Mouse (Mus musculus): Measurements from ENCODE around the gene Mtpn. TPM values are rescaled to one million over a fixed set of nuclear protein-coding genes. Genes with fewer than 3 reads are reported as not detected.

The Mtpn gene
- polyA plus RNA-seq (2012; rRNA removed): 131 and 133 TPM in 2 replicates

DNA sequence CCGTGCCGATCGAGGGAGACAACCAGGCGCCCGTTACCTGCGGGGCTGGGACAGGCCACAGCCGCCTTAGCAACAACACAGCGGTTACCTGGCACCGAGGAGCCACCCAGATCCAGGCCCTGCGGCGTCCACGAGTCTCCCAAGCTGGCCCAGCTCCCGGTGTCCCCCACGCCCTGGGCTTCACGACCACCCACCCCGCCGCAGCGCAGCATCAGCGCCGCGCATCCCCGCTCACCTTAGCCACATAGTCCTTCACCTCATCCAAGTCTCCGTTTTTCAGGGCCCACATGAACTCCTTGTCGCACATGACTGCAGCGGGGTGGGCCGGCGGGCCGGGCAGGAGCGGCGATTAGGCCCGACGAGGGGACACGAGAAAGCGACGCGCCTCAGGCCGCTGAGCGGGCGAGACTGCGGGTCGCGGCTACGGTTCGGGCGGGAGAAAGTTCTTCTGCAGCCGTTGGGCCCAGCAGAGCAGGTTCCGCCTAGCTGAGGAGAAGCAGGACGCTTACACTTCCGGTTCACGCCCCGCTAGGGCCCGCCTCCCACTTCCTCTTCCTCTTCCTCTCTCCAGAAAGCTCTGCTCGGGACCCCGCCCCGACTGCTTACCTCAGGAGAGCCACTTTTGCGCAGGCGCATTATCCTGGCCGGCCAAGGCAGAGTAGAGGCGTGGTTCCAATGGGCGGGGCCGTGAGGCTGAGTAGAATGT lies at the start of gene Mtpn:
TSS of gene Mtpn (minus strand) at position 585 of the 706 bp plus-strand sequence.
- DNase-seq (ENCODE audit: extremely low spot score in 1 of 2, low spot score in 1 of 2): peak; percentile 97 to 99

DNA sequence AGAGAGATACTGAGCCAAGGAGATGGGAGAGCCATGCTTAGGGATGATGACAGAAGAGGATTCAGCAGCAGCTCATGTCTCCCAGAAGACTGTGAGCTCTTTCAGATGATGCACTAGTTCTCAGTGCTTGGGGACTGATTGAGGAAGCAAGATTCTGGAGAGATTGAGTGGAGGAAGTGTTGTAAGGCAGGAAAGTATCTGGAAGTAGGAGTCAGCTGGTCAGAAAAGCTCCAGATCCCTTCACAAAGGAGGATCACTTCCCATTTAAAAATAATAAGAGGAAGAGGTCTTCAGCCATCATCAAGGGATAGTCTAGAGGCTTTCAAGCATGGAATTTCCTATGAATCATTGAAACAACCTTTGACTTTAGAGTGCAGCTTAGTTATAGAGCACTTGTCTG lies 29.0 kb upstream of the Mtpn start:
- DNase-seq (ENCODE audit: extremely low spot score in 1 of 2, low spot score in 1 of 2): no peak

DNA sequence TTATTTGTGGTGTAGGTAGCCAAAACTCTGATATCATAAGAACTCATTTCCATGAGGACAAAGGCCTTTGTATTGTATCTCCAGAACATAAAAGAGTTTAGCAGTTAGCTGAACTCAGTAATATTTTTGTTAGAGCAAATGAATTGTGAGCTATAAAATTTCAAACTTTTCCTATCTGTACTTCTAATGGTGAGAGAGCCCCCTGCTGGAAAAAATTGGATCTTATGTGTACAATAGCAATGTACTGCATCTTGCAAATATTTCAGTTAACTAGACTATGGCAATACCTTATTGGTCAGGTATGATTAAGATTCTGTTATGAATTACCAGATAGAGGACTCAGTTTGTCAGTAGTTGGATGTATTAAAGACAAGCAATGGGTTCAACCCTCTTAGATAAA lies 28.1 kb upstream of the Mtpn start:
- DNase-seq (ENCODE audit: extremely low spot score in 1 of 2, low spot score in 1 of 2): peak; percentile 25 to 93

DNA sequence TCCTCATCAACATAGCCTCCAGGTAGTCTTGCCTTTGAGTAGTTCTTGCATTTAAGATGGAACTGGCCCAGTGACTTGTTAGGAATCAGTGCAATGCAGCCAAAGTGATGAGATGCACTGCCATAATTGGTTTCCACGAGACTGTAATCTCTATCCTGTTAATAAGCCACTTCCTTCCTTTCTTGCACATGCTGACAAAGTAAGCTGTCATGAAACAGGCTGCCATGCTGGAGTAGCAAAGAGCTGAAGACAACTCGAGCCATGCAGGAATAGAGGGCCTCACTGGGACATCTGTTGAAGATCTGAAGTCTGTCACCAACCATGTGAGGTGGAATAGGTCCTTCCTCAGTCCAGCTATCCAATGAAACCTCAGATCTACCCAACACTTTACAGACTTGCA lies 20.3 kb upstream of the Mtpn start:
- no peak for DNase-seq (ENCODE audit: extremely low spot score in 1 of 2, low spot score in 1 of 2)

DNA sequence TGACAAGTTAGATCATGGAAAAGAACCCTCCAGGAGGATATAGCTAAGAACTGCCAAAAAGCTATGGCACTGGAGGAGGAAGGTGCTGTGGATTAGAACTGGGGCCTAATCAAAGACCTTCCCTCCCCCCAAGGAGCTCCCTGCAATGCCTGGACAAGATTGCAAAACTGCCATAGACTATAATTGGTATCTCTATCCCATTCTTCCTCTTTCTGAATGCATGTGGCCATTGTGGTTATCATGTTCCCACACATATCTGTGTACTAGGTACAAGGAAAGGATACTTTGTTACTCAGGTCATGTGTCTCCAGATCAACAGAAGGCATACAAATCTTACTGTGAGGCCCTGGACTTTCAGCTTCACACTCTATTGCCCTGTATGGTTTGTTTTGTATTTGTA lies 4.7 kb upstream of the Mtpn start:
- DNase-seq (ENCODE audit: extremely low spot score in 1 of 2, low spot score in 1 of 2): no peak

DNA sequence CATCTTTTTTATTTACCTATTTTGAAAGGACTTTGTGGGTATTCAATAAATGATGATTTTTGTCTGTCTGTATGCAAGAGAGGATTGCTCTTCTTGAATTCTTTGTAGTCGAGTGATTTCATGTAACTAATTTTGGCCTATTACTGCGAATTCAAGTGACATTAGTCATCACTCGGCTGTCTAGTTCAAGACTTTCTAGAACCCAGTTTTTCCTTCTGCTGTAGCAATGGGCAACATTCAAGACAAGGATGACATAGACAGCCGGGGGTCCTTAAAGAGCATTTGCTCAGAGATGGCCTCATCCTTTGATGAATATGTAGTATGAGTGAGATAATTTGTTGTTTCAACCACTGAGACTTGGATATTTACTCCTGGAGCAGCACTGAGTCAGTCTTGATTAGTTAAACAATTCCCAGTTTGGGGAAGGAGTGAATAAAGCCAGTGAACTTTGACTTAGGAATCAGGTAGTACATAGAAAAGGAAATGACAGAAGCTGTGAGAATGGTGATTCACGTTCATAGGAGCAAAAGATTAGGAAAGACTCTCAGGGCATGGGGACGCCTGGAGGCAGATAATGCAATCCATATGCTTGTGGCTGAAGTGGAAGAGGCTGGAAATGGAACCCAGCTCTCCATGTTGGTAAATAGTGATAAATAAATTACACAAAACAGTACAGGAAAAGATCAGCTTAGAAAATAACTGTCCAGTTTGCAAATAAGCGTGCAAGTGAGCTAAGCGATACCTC lies 3.1 kb upstream of the Mtpn start:
- DNase-seq (ENCODE audit: extremely low spot score in 1 of 2, low spot score in 1 of 2): no peak

DNA sequence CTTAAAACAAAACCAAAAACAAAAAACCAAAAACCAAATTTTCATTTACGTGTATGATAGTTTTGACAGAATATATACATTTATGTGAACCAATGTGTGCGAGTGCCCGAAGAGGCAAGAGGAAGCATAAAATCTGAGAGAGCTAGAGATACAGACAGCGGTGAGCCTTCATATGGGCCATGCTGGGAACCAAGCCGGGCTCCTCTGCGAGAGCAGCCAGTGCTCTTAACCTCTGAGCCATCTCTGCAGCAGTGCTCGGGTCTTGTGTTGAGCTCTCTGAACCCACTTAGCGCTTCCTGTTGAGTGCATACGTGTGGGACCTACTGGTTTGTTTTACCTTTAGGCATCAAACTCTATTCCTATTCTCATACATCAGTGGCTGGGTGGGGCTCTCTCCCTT lies 689 bp upstream of the Mtpn start:
- DNase-seq (ENCODE audit: extremely low spot score in 1 of 2, low spot score in 1 of 2): no peak

DNA sequence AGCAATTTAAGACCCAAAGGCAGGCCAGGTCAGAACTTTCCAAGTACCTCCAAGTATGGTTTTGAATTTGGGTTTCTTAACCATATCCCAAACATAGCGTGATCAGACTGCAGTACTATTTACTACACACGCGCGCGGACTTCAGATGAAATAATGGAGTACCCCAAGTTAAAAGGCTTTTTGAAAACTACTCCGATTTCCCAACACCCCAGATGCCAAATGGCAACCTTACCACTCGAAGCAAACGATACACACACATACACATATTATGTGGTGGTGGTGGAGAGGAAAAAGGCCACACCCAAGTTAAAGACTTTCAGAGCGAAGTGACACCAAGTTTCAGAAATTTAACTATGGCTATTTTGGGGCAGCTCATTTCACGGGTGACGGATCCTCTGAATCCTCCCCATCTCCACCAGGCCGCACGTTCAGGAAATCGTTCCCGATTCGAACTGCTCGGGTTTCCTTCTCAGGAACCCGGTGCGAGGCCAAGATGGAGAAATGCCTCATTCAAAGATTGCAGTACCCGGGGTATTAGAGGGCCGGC lies 858 bp downstream of the Mtpn start:
- DNase-seq (ENCODE audit: extremely low spot score in 1 of 2, low spot score in 1 of 2): no peak

DNA sequence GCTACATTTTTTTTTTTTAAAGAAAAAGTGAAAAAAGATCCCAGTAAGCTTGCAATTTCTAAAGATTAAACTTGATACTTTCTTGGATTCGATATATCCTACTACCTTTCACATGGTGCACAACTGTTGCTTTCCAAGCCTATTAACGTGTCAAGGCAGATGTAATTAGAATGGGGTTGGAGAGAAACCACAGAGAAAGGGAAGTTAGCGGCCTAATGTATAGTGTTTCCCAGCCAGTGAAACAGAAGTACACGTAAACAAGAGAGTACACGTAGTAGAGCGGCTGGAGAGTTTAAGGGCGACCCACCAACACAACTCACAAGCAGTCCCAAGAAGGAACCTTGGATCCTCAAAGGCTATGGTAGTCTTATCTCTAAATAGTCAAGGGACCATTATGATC lies 3.7 kb downstream of the Mtpn start:
- no peak for DNase-seq (ENCODE audit: extremely low spot score in 1 of 2, low spot score in 1 of 2)

DNA sequence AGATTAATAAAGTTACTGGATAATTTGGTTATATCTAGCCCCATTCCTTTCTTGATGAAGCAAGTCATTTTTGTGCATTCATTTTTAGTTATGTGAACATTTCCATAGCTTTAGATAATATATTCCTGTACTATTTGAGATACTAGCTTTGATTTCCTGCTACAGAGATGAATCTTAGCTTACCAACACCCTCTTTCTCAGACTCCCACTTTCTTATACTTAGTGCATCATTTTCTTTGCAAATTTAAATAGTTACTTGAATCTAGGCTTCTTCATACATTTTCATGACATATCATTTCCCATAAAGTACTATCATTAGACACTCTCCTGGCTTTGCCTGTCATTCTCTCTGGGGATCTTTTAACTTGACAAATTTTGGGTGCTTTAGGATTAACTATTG lies 26.3 kb downstream of the Mtpn start:
- no peak for DNase-seq (ENCODE audit: extremely low spot score in 1 of 2, low spot score in 1 of 2)

DNA sequence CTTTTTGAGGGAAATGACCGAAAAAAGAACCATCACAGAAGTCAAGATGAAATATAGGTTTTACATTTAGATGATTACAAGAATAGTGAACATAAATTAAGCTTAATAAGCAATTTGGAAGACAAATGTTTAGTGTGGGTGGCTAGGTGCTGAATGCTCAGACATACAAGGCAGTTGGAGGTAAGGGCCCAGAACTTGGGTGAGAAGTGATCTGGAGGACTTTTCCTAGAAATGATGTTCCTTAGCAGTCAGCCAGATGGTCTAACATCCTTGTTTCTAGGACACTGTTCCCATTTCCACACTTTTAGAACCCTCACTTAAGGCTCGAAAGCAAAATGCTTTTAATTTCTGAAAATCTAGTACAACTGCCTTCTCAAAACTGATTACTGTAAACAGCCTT lies 34.9 kb downstream of the Mtpn start:
- peak in 1 of 2 experiments; percentile 55 for DNase-seq (ENCODE audit: extremely low spot score in 1 of 2, low spot score in 1 of 2)

DNA sequence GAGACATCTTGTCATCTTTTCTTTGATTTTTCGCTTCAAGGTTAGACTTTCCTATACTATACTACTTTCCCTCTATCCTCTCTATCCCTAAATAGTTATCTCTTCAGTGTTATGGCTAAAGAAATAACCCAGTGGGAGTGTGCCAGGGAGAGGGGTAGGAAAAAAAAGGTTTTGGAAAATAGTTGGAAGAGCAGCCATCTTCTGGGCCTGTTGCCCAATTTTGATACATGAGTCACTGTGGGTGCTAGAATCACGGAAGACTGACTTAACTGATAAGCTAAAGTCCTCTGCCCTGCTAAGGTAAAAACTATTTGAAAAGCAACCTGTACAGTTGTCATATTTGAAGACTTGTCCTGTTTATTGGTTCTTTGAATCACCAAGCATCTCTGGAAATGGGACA lies 36.8 kb downstream of the Mtpn start:
- peak; percentile 38 to 67 for DNase-seq (ENCODE audit: extremely low spot score in 1 of 2, low spot score in 1 of 2)

DNA sequence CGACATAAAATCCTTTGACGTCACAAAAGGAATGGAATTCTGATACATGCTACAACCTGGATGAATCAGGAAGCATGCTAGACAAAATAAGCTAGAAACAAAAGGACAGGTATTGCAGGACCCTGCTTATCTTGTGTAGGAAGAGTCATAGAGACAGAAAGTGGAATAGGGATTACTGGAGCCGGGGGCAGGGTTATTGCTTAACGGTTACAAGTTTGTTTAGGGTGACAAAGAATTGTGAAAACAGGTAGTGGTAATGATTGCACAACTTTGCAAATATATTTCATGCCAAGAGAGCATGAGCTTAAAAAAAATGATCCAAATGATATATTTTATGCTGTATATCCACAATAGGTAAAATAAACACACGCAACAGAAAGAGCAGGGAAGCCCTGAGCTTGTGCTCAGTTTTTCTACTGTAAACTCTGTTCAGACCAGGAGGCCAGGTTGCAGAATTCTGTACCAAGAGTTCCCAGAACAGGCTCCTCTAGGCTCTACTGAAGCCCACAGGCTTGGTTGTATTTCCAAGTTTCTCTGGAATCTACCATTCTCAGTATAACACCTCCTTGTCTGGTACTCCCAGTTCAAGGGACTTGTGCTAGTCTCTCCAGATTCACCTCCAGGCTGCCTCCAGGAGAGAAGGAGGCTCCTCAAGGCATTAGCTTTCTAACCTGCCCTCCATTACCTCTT lies 39.6 kb downstream of the Mtpn start:
- no peak for DNase-seq (ENCODE audit: extremely low spot score in 1 of 2, low spot score in 1 of 2)

DNA sequence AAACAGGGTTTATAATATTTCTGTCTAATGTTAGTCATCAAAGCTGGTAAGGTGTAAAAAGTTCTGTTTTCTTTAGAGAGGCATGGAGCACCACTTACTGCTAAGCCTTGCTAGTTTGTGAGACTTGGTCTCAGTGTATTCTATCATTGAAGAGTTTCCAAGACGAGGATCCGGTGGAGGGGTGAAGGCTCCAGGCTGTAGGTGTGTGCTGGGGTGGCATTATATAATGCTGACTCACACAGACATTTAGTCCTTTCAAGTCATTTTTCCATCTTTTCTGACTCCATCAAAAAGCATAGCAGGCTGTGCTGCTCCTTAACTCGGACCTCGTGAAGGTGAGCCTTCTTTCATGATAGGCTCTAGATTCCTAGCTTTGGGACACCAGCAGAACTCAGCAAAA lies 42.3 kb downstream of the Mtpn start:
- DNase-seq (ENCODE audit: extremely low spot score in 1 of 2, low spot score in 1 of 2): peak in 1 of 2 experiments; percentile 43

DNA sequence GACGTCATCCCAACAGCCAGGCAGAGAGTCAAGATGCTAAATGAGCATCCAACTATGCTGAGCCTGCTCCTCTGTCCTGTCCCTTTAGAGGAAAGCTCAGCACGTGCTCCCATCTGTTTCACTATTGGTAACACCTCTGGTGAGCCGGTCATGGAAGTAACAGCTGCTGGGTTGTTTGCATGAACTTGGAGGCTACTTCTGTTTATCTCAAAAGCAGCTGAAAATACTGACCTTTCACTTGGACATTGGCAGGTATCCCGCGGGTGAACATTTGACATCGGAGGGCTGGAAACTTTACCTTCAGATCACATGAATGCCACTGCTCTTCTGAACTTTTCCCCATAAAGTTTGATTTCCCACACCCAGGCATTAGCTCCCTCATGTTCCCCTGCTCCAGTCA lies 45.8 kb downstream of the Mtpn start:
- no peak for DNase-seq (ENCODE audit: extremely low spot score in 1 of 2, low spot score in 1 of 2)

DNA sequence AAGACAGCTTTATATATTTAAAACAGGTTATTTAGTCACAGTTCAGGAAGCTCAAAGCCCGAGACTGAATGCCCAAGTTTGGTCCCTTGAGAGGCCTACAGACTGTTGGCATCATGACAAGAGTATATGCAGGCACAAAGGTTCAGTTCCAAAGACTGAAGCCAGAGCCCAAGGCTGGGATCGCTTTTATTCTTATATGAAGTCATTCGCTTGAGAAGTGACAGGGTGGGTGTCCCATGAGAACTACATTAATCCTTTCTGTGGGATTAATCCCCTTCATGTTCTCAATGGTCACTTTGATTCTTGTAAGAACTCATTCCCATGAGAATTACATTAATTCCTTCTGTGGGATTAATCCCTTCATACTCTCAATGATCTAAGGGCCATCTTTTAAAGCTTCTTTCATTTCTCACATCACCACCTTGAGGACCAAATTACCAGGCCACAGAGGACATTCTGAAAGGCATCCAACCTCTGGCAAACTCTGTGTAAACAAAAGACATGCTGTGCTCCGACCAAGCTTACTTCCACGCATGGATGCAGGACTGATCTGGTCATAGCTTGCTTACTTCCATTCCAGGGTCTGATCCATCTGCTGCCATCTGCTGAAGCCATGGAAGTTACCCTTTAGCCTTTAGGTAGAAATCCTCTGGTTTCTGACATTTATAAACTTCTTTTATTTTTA lies 59.9 kb downstream of the Mtpn start:
- DNase-seq (ENCODE audit: extremely low spot score in 1 of 2, low spot score in 1 of 2): no peak

DNA sequence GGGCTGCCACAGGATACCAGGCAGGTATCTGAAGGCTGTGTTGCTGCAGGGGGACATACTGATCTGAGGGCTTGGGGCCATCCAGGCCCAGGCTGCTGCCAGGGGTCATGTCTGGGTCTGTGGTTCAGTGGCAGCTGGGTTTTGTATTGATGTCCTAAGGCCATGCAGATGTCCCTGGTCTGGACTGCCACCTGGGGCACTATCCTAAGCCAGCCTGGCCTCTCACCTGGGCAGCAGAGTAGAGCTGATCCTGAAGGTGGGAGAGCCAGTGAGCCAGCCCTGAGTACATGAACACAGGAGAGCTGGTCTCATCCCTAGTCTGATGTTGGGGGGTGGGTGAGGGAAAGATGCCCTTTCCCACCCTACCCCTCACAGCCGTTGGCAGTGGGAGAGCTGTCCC lies 62.9 kb downstream of the Mtpn start:
- no peak for DNase-seq (ENCODE audit: extremely low spot score in 1 of 2, low spot score in 1 of 2)

DNA sequence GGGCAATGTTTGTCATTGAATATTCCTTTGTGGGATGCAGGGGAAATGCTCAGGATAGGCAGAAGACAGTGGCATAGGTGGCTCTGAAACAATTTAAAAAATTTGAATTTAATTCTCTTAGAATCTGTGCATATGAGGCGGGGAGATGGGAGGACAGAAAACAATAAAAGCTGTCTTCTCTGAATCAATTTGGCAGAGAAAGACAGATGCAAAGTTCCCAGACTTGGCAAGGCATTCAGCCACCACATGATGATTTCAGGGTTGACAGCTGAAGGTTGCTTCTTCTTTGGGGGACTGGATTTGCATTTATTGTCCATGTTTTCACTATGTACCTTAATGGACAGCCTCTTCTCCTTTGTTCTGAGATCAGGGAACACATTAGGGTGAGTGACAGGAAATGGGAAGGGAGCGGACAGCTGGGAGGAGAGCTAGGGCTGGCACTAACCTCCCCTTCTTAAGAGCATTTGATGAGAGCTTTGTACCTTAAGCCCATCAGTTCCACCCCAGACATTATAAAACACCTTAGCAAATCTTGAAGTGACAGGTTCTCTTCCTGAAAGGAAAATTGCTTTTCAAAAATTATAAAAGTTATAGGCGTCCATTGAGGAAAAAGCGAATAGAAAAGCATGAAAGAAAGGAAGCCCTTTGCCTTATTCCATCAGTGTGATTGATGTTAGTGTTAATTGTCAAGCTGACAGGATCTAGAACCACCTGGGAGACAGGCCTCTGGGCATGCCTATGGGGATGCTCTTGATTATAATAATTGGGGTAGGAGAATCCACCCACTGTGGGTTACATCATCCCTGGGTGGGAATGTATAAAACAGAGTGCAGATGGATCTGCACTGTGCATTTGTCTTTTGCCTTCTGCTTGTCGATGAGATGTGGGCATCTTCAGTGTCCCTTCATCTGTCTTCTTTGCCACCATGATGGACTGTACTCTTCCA lies 76.0 kb downstream of the Mtpn start:
- no peak for DNase-seq (ENCODE audit: extremely low spot score in 1 of 2, low spot score in 1 of 2)

DNA sequence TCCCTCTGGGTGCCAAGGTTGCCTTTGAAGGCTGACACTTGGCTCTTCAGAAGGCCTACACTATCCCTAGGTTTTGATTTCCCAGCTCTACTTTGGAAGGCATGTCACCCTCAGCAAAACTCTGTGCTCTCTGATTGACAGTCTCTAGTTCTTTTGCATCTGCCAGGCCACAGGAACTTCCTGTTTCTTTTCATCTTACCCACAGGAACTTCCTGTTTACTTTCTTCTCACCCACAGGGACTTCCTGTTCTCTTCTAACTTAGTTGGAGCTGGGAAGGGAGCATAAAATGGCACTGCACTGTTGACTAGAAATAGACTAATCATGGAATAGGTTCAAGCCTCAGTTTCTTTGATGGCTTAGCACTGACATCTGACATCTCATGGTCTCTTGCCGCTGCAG lies 77.2 kb downstream of the Mtpn start:
- DNase-seq (ENCODE audit: extremely low spot score in 1 of 2, low spot score in 1 of 2): no peak

Data from frontal cortex, adult 2 months (tissue).